Mouse (Mus musculus) thymus, adult 18-20 months (tissue): ENCODE measurements around the gene Megf8.

Experiments
- DNase-seq, 2 experiments: peaks; one replicate each; pipeline ENCODE4 v3.0.0; 2022; ENCODE audit warnings: mixed read lengths in 2 of 2

Megf8 gene

GRCm38 (mm10) chr7:25409114-25409760 is 92.3 kb downstream of the Megf8 start:
- no peak for DNase-seq

DNA sequence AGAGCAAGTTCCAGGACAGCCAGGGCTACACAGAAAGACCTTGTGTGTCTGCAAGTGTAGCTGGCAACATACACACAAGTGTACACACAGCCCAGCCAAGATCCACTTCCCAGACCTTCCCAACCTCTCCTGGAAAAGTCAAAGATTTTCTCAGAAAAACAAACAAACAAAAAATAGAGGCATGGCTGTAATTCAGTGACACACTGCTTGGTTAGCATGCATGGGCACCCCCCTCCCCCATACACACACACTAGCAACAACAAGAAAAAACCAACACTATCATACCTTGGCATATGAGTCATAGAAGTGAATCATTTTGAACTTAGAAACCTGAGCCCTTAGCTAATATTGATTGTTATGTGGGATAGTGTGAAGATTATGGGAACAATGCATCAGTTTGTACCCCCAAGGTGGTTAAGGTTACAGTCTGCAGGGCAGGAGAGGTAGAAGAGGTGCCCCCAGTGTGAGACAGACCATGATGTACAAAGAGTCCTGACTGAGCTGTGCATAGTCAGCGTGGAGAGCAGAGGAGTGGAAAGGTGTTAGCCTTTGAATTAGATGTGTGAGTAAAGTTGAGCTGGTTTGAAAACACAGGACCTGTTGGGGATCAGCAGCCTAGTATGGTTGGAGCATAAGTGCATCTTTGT is 94.1 kb downstream of the Megf8 start:
- DNase-seq, result no peak

DNA sequence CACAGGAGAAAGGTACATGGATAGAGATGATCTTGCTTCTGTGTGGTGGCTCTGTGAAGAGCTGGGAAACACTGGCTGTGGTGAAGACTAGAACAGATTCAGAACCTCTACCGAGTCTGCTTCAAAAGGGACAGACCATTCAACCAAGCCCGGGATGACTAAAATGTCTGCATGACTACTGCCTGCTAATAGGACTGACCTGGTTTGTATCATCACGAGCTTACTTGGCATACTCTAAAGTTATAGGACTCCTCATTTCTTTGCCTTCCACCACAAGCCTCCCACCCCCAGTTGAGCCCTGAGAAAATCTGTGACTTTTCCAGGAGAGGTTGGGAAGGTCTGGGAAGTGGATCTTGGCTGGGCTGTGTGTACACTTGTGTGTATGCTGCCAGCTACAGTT is 94.9 kb downstream of the Megf8 start:
- no peak for DNase-seq

GRCm38 (mm10) chr7:25412833-25413441 is 96.0 kb downstream of the Megf8 start, which contains the start of gene Cxcl17:
Gene Cxcl17 (minus strand): TSS chr7:25412886.
- DNase-seq, result no peak
